In genomic region chr5:114444368-114444692, GRCm38 (mm10) we compare ENCODE assay signal across 8 mouse cellular contexts. TPM values are rescaled to one million over a fixed set of nuclear protein-coding genes. Genes with fewer than 3 reads are reported as not detected.
DNase-seq lines count a peak whose midpoint lies in the region; ATAC-seq and TF ChIP-seq lines count a peak whose summit lies in the region.

No protein-coding gene starts in this region.

- peak overlapping the region; percentile 83 for H3K4me2 ChIP-seq in forebrain, embryonic 12.5 days
- H3K4me2 ChIP-seq in liver, embryonic 13.5 days: peak overlapping the region; percentile 87

- no peak for TF ChIP-seq CTCF in C2C12 (IDR thresholded peaks at IDR 0.05; ENCODE audit: control insufficient read depth, insufficient read depth, insufficient read length)

- no peaks in the 10 kb centered on the region for H3K79me3 ChIP-seq in C2C12 (ENCODE audit: low read depth)

- H3K36me3 ChIP-seq in heart, embryonic 10.5 days: peaks cover 36% of the 10 kb centered on the region
- peaks cover 11% of the 10 kb centered on the region for H3K36me3 ChIP-seq in C2C12 (ENCODE audit: control insufficient read depth, insufficient read depth)
- H3K36me3 ChIP-seq in forebrain, embryonic 12.5 days (replicated peaks): peaks cover 27% of the 10 kb centered on the region
- peaks cover 10% of the 10 kb centered on the region for H3K36me3 ChIP-seq in liver, embryonic 13.5 days

- H3K4me3 ChIP-seq in heart, embryonic 10.5 days: peak overlapping the region; percentile 80
- H3K4me3 ChIP-seq in C2C12 (ENCODE audit: insufficient read depth, poor library complexity, severe bottlenecking): peak overlapping the region; percentile 71
- H3K4me3 ChIP-seq in forebrain, embryonic 12.5 days (replicated peaks): peak overlapping the region; percentile 80
- peak overlapping the region; percentile 70 for H3K4me3 ChIP-seq in liver, embryonic 13.5 days (replicated peaks)

- H3K9me3 ChIP-seq in heart, embryonic 10.5 days: no peaks in the 10 kb centered on the region
- H3K9me3 ChIP-seq in forebrain, embryonic 12.5 days: no peaks in the 10 kb centered on the region
- no peaks in the 10 kb centered on the region for H3K9me3 ChIP-seq in liver, embryonic 13.5 days (replicated peaks)

- H3K27me3 ChIP-seq in heart, embryonic 10.5 days (ENCODE audit: insufficient read depth, poor library complexity, severe bottlenecking): no peaks in the 10 kb centered on the region
- no peaks in the 10 kb centered on the region for H3K27me3 ChIP-seq in C2C12 (ENCODE audit: control insufficient read depth, insufficient read depth, insufficient read length)
- no peaks in the 10 kb centered on the region for H3K27me3 ChIP-seq in forebrain, embryonic 12.5 days
- no peaks in the 10 kb centered on the region for H3K27me3 ChIP-seq in liver, embryonic 13.5 days

- peak overlapping the region; percentile 95 for H3K27ac ChIP-seq in heart, embryonic 10.5 days
- H3K27ac ChIP-seq in forebrain, embryonic 12.5 days: no peak overlapping the region
- no peak overlapping the region for H3K27ac ChIP-seq in liver, embryonic 13.5 days

- H3K79me2 ChIP-seq in C2C12 (ENCODE audit: control insufficient read depth, insufficient read depth): no peaks in the 10 kb centered on the region

- DNase-seq in heart, embryonic 10.5 days (ENCODE audit: low spot score): no peak
- no peak for DNase-seq in heart, postnatal 25 days (ENCODE audit: low spot score)
- DNase-seq in liver, embryonic 13.5 days: no peak
- DNase-seq in urinary bladder, adult 2 months (ENCODE audit: low spot score): no peak
- DNase-seq in frontal cortex, postnatal 36 days (ENCODE audit: low spot score in 2 of 2): no peak
- DNase-seq in thymus, postnatal 10 days (ENCODE audit: low spot score in 2 of 2): no peak

- peak overlapping the region; percentile 78 for H3K9ac ChIP-seq in forebrain, embryonic 12.5 days
- H3K9ac ChIP-seq in liver, embryonic 13.5 days: peak overlapping the region; percentile 76

- no peak for ATAC-seq in forebrain, embryonic 12.5 days (ENCODE audit: low FRiP score)
- no peak for ATAC-seq in liver, embryonic 13.5 days (ENCODE audit: low read depth)

- H3K4me1 ChIP-seq in heart, embryonic 10.5 days: peaks cover 16% of the 10 kb centered on the region
- H3K4me1 ChIP-seq in forebrain, embryonic 12.5 days: peaks cover 19% of the 10 kb centered on the region
- H3K4me1 ChIP-seq in liver, embryonic 13.5 days (replicated peaks): peaks cover 26% of the 10 kb centered on the region

- intact Hi-C loops in heart, postnatal 25 days (cut with DNase I): loop anchor here (5.0 kb wide), 1 partner anchor 62 kb away; the partner anchor contains the start of genes Kctd10 and Ube3b

- H3ac ChIP-seq in C2C12 (ENCODE audit: control insufficient read depth, insufficient read length, low read depth): peak overlapping the region; percentile 54

- WGBS in heart, embryonic 10.5 days: under 1% methylated on average over 21 of the region's 21 CpGs
- WGBS in forebrain, embryonic 12.5 days: 1% methylated on average over 21 of the region's 21 CpGs
- WGBS in liver, embryonic 13.5 days (ENCODE audit: insufficient replicate concordance): under 1% methylated on average over 21 of the region's 21 CpGs

TF ChIP-seq in C2C12, 6 proteins besides CTCF, POLR2A, EP300 and RAD21:
- TF ChIP-seq MYOD1 (IDR thresholded peaks at IDR 0.05; ENCODE audit: control insufficient read depth, insufficient read length, low read depth) (no peak), MYOG (IDR thresholded peaks at IDR 0.05; ENCODE audit: control insufficient read depth, extremely low read depth, insufficient read length) (no peak)

RNA-seq across cellular contexts. Expression of gene Mvk, which starts 0.3 kb away (rescaled TPM):
- polyA plus RNA-seq in heart, embryonic 10.5 days (2016; fragmentation: Nextera tagmentation; extraction: Ambion mirVana): 34.1 and 45.1 TPM in 2 replicates
- total RNA-seq in heart, postnatal 25 days (2021): 1 to 10 TPM; 9.2 to 9.7 TPM
- 46.0 TPM for polyA plus RNA-seq in C2C12 (2012; fragmentation: generic; extraction: Trizol)
- polyA plus RNA-seq in forebrain, embryonic 12.5 days (2016; fragmentation: Nextera tagmentation; extraction: Ambion mirVana): 50.3 and 52.0 TPM in 2 replicates
- polyA plus RNA-seq in liver, embryonic 13.5 days (2015; fragmentation: Nextera tagmentation; extraction: Ambion mirVana): 31.5 and 36.6 TPM in 2 replicates
- polyA plus RNA-seq in urinary bladder, adult 2 months (2012; rRNA removed): 26.6 and 30.2 TPM in 2 replicates

RNA-seq across cellular contexts. Expression of gene Mmab, which starts 0.5 kb away (rescaled TPM):
- 28.5 and 34.5 TPM in 2 replicates for polyA plus RNA-seq in heart, embryonic 10.5 days (2016; fragmentation: Nextera tagmentation; extraction: Ambion mirVana)
- 10 to 100 TPM; 15.8 to 17.0 TPM for total RNA-seq in heart, postnatal 25 days (2021)
- polyA plus RNA-seq in C2C12 (2012; fragmentation: generic; extraction: Trizol): 9.4 TPM
- polyA plus RNA-seq in forebrain, embryonic 12.5 days (2016; fragmentation: Nextera tagmentation; extraction: Ambion mirVana): 25.9 and 29.4 TPM in 2 replicates
- 11.7 and 14.1 TPM in 2 replicates for polyA plus RNA-seq in liver, embryonic 13.5 days (2015; fragmentation: Nextera tagmentation; extraction: Ambion mirVana)
- 17.0 and 17.4 TPM in 2 replicates for polyA plus RNA-seq in urinary bladder, adult 2 months (2012; rRNA removed)
